Mouse (Mus musculus) embryo, embryonic 9.5 days (tissue): ENCODE data around the gene Pex14.
"Not testable (repeated sequence)": the region's sequence is repeated elsewhere in the genome, so short reads cannot be mapped to it uniquely, and the experiment has no call there.

ENCODE experiments used
- DNase-seq: peaks from one replicate; pipeline ENCODE4 v3.0.0-alpha.2; 2017; ENCODE audit errors: extremely low spot score

Gene Pex14

DNA sequence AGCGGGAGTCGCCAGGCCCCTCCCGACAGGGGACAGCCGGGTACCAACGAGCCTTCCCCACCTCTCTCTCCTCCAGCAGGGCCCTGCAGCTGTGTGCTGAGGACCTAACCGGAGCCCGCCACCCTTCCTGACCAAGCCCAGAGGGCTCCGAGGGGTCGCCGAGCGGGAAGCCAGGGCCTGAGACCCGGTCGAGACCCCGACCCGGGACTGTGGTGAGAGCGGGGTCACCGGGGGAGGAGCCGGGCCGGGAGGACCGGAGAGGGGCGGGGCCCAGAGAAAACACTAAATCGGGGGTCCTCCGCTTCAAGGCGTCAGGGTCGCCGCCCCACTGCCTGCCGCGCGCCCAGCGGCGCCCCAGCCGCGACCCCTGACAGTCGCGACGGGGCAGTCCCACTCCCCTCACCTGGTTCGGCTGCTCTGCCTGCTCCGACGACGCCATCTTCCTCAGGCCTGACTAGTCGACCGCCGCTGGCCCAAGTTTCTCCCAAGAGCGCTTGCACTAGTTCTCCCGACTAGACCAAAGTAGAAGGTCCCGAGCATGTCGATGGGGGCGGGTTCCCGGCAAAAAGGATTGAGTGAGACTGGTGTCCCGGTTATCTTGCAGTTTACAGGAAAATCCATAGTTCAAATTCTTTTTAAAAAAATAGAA lies at the start of gene Pex14:
Pex14 (minus strand) TSS at position 508 of the 649 bp plus-strand sequence.
- peak; percentile 91 for DNase-seq

DNA sequence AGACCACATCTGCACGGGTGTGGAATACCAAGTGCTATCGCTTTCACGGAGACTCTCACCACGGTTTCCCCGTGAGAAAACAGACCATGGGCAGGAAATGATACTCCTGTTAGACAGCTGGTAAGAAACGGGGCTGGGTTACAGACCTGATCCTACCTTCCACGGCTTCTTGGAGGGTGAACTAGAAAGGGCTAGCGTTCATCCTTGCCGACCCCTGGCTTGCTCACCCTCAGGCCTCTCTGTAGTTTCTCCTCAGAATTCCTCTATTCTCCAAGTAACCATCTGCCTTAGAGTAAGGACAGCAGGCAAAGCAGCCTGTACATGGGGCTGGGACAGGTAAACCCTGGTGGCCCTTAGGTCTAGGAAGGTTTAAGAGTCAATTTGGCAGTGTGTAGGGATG lies 49.5 kb upstream of the Pex14 start:
- DNase-seq, result no peak

DNA sequence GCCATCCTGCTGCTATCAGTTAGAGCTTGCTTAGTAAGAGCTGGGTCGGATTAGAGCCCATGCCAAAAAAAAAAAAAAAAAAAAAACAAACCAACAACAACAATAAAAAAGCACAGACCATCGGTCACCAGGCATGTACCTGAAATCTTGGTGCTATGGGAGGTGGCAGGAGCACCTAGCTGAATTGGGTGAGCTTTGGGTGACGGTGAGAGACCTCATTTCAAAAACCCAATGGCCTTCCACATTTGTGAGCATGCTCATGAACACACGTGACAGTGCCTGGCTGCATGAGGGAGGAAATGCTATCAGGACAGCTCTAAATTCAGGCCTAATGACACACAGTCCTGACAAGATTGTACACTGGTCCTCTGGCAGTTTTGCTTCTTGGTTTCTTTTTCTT lies 48.4 kb upstream of the Pex14 start:
- DNase-seq, result no peak

DNA sequence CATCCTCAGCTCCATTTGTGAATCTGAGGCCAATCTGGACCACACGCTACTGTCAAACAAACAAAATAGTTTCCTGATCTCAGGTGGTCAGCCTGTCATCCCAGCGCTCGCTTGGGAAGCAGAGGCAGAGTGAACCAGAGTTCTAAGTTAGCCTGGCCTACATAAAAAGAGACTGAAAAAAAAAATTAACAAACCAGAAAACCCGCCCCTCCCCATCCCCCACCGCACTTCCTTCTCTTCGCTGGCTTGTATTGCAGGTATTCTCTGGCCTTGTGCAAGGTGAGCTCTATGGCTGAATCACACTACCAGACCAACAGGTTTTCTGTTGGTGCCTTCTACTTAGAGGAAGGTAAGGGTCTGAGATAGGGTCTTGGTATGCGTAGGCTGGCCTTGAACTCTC lies 47.9 kb upstream of the Pex14 start:
- DNase-seq, result no peak

DNA sequence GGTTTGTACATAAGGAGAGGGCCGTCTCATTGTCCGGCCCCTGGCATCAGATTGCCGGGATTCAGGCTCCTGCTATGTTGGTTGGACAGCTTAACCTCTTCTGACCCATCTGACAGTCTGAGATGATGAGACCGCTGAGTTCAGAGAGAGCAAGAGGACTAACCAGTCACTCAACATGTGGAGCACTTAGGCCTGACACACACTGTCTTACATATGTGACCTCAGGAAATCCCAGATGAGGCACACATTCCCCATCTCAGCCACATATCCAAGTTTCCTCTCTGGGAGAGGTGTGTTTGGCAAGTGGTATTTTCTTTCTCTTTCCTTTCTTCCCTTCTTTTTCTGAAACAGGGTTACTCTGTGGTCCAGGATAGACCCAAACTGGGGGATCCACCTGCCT lies 45.5 kb upstream of the Pex14 start:
- DNase-seq, result no peak

DNA sequence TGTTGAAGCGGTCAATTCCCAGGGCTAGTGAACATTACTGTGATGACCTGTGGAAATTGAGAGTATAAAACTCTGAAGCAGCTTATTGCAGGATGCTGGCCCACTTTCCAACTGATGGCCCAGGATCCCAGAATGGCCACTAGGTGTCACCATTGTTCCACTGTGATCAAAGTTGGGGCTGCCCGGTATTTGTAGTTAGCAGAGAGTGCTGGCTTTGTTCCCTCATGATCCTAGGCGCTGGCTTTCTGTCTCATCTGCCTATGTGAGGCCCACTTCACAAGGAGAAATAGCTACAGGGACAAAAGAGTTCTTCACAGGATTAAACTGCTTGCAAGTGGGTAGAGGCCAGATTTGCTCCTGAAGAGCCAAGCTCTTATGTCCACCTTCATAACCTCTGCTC lies 44.8 kb upstream of the Pex14 start:
- peak; percentile 86 for DNase-seq

GRCm38 (mm10) chr4:149143594-149143993 lies 43.9 kb upstream of the Pex14 start:
- no peak for DNase-seq

- DNase-seq, result no peak
Measured at GRCm38 (mm10) chr4:149138515-149138914, 38.8 kb upstream of the Pex14 start.

GRCm38 (mm10) chr4:149136982-149137770 lies 37.5 kb upstream of the Pex14 start, which contains the start of gene Cenps:
Gene Cenps, minus strand, starts transcription at chr4:149137629.
- peak; percentile 98 for DNase-seq

- no peak for DNase-seq
Measured at GRCm38 (mm10) chr4:149136116-149136850, 36.6 kb upstream of the Pex14 start.

DNA sequence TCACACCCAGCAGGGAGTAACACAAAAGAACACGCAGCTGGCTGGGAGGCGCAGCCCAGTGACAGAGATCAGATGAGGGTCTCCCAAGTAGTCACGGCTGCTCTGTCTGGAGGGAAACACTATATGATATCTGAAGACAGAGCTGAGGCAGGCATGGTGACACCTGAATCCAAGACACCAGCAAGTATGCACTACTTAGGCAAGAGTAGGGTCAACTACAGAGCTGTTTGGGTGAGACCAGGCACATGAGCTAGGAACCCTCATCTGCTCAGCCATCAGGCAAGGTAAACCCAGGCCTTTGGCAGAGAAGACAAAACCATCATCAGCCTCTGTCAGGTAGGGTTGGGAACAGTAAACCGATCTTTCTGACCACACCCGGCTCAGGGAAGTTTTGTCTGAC lies 33.7 kb upstream of the Pex14 start:
- DNase-seq, result no peak

DNA sequence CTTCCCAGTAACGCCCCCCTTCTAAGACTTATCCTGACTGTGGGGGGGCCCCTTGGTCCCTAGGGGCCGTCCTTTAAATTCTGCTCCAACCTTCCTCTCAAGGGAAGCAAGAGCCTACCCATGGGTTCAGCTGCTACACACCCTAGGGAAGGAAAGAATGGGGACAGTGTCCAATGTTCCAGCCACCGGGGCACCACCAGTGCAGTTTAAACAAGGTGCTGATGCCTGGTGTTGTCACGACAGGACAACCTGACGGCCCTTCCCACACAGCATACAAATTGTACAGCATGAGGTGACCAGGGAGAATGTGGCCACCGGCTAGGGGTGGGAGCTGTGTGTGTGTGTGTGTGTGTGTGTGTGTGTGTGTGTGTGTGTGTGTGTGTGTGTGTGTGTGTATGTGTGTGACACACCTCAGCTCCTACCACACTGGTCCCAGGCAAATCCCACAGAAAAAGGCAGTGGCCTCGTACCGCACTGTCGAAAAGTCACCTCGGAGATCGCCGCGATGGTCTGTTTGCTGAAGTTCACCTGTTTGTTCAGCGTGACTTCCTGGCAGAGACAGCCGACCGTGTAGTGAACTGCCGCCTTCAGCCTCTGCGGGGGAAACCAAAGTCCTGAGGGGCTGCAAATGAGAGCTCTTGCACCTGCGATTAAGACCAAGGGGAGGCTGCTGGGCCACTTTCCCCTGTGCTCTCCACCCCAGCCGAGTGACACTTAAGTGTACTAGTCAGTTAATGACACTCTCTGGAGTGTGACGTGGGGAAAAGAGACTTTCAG lies 32.3 kb upstream of the Pex14 start:
- no peak for DNase-seq

DNA sequence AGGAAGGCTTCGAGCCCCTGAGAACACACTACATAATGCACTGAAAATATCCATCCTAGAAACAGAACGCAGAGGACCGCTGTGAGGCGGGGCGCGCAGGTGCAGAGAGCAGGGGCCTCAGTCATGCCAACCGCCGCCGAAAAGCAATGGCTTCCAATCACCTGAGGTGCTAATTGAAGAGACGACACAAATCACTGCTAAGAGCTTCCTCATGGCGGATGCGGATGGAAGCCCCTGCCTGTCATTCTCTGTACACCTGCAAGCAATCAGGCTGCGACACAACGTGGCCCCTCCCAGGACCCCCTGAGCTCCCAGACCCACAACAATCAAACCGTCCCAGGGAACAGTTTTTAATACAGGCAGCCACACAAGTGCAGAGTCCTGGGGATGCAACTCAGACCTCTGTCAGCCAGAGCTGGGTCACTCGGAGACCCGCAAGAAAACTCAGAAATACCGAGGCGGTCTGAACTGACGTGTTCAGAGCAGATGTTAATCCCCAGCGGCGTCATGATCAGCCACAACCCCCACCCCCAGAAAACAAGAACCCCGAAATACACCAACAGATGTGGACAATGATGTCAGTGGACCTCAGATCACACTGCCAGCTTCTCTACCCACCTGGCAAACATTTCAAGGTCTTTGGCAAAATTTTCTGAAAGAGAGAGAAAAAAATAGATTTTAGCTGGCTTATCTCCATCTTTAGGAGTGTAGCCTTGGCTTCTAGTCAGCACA lies 31.5 kb upstream of the Pex14 start:
- DNase-seq, result no peak

GRCm38 (mm10) chr4:149128467-149128866 lies 28.8 kb upstream of the Pex14 start:
- no peak for DNase-seq

DNA sequence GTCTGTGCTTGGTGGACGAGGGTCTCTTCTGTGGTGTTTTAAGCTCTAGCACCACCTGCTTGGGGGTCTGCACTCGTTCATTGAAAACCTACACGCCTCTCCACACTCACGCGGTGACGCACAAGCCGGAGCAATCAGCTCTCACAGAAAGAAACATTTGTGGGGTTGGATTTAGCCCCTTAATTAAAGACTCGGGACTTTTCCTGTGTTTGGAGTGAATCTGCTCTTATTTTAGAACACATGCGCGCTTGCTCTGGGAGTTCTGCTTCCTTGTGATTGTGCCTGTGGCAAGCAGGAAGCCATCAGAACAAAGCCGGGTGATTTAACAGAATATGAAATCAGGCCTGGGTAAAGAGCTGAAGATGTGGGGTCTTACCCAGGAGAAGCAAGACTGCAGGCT lies 27.0 kb upstream of the Pex14 start, which contains the start of gene Cort:
Cort (minus strand) TSS at position 101 of the 400 bp plus-strand sequence.
- no peak for DNase-seq

DNA sequence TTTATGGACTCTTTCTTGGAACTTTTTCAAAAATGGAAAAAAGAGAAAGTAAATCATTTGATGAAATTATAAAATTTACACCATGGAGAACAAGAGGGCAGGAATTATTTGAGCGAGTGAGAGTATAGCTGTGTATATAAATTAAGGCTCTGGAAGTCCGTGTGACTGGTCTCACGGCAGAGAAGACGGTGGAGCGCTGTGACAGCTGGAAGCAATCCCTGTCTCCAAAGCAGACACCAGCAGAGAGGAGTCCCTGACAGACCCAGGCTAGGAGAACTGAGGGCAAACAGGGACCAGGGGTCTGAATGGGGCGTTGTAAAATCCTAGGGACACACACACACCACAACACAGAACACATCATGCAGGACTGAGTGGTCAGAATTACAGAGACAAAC lies 26.4 kb upstream of the Pex14 start:
- no peak for DNase-seq

DNA sequence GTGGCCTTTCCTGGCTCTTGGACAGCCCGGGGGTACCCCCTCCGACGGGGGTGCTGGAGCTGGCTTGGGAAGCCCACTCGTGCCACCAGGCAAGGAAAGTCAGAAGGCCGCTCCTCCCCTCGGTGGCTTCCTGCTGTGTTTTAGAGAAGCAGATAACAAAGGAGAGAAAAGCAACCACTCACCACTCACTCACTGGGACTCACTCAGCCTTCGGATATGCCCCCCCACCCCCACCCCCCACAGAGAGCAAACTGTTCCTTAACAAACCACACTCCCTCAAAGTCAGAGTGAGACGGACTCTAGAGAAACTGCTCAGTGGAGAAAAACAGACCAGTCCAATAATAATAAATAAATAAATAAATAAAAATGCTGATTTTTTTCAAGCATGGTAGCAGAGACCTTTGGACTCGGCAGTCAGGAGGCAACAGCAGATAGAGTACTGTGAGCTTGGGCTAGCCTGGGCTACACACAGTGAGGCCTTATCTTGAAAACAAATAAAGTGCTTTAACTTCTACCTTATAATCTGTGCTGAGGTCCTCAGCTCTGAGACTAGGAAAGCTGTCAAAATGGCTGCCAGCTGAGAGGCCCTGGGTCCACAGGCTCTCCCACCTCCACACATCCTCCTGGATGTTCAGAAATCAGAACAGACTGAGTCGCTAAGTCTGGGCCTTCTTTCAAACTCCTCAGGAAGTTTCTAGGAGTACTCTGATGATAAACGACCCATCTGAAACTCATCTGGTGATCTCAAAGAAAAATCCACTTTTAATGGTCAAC lies 25.9 kb upstream of the Pex14 start:
- DNase-seq, result no peak

- DNase-seq, result no peak
Measured at GRCm38 (mm10) chr4:149123432-149123831, 23.8 kb upstream of the Pex14 start.

DNA sequence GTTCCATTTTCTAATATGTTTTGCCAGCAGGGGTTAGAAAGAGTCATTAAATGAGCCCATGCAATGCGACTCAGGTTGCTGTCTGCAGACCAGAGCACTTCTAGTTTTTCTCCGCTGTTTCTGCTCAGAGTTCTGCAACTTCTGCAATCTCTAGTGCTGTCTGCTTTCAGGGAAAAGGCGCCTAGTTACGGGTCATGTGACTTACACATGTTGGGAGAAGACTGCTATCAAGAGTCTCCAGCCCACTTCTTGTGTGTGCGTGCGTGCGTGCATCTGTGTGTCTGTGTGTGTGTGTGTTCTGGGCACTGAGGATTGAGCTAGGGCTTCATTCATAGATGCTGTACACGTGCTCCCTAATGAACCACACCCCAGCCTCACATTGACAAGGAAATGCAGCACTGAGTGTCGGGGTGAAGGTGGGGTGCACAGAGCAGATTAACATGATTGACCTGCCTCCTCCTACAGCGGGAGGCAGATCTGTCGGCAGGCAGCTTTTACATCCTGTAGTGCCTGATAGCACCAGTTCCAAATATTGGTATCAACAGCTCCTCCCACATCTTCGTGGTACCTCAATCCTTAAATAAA lies 20.4 kb upstream of the Pex14 start:
- not testable (repeated sequence) for DNase-seq
